25 mouse cellular contexts compared by ENCODE assay signal in the genomic region with DNA sequence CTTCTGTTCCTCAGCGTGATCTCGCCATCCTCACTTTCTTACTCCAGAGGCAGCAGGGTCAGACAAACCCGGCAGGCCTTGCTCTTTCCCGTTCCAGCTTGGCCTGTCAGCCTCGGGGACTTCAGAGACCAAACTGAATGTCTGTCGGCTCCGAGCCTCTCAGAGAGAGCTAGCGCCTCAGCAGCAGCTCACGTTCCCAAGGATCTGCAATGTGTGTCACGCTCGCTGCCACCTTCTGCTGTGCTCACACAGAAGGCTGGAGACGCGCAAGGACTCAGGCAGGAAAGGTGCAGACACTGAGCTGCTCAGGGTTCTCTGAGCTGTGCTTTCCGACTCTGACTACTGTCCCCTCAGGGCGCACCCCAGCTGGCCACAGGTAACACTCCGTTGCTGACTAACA. TPM values are rescaled to one million over a fixed set of nuclear protein-coding genes. Genes with fewer than 3 reads are reported as not detected.
A peak's percentile ranks its signal among the peaks of the same experiment; 100 is the strongest.
DNase-seq lines count a peak whose midpoint lies in the region; ATAC-seq lines count a peak whose summit lies in the region.
"Had no signal": no experiment of that assay in that cellular context is flagged by ENCODE, and none has a peak within 500 bp of the region (broad histone marks: within the 10 kb centered on the region; RNA-seq: fewer than 3 reads in every experiment).

No protein-coding gene starts in this region.

- WGBS in heart, embryonic 11.5 days (ENCODE audit: insufficient replicate concordance) = 88% methylated on average over 16 of the region's 16 CpGs

- H3K9me3 ChIP-seq in heart, embryonic 11.5 days (replicated peaks; ENCODE audit: control insufficient read depth, low read length) = no peaks in the 10 kb centered on the region
- H3K9me3 ChIP-seq: forebrain, embryonic 15.5 days; heart, embryonic 15.5 days; limb, embryonic 13.5 days; lung, embryonic 15.5 days; midbrain, embryonic 10.5 days; midbrain, embryonic 15.5 days; neural tube, embryonic 15.5 days had no signal

- H3K27me3 ChIP-seq in heart, embryonic 11.5 days (ENCODE audit: control insufficient read depth, insufficient read depth, low read length) = no peaks in the 10 kb centered on the region
- H3K27me3 ChIP-seq: forebrain, embryonic 15.5 days; heart, embryonic 15.5 days; limb, embryonic 13.5 days; lung, embryonic 15.5 days; midbrain, embryonic 15.5 days; neural tube, embryonic 15.5 days had no signal

- no peak overlapping the region for H3K9ac ChIP-seq in heart, embryonic 11.5 days (ENCODE audit: low read depth, low read length)
- H3K9ac ChIP-seq: forebrain, embryonic 15.5 days; heart, embryonic 15.5 days; limb, embryonic 13.5 days; lung, embryonic 15.5 days; midbrain, embryonic 15.5 days; neural tube, embryonic 15.5 days had no signal

- DNase-seq in heart, adult 11 months = peak; percentile 83
- DNase-seq in left cerebral cortex, adult 18-20 months (ENCODE audit: low spot score in 2 of 2) = peak; percentile 34 to 49
- no peak for DNase-seq in left cerebral cortex, adult 11 months (ENCODE audit: low spot score)
- DNase-seq in brain, adult 2 months (ENCODE audit: low read depth, low spot score) = peak; percentile 77
- DNase-seq in left cerebral cortex, postnatal 14 days (ENCODE audit: low spot score in 2 of 2) = peak; percentile 26 to 50
- no peak for DNase-seq in adrenal gland, postnatal 10 days
- DNase-seq: B cell, adult 2 months; cerebellum, adult 8-10 months; gastrocnemius, postnatal 36 days; kidney, adult 18-20 months; kidney, postnatal 10 days; spleen, adult 18-20 months; thymus, adult 18-20 months; thymus, postnatal 25 days had no signal

- H3K27ac ChIP-seq in heart, embryonic 11.5 days (ENCODE audit: low read depth, low read length) = no peak overlapping the region
- H3K27ac ChIP-seq: forebrain, embryonic 15.5 days; heart, embryonic 15.5 days; limb, embryonic 13.5 days; lung, embryonic 15.5 days; midbrain, embryonic 10.5 days; midbrain, embryonic 15.5 days; neural tube, embryonic 15.5 days; stomach, postnatal 0 days had no signal

- ATAC-seq in heart, embryonic 11.5 days (replicated peaks; ENCODE audit: insufficient number of reproducible peaks, low FRiP score, low TSS enrichment) = no peak
- ATAC-seq: forebrain, embryonic 15.5 days; hindbrain, embryonic 16.5 days; midbrain, embryonic 15.5 days had no signal

- no peak overlapping the region for H3K4me3 ChIP-seq in heart, embryonic 11.5 days (ENCODE audit: low read depth, low read length)
- H3K4me3 ChIP-seq: forebrain, embryonic 15.5 days; heart, embryonic 15.5 days; limb, embryonic 13.5 days; lung, embryonic 15.5 days; midbrain, embryonic 10.5 days; midbrain, embryonic 15.5 days; neural tube, embryonic 15.5 days had no signal

- intact Hi-C loops in left cerebral cortex, postnatal 14 days (cut with DNase I) = no loop called here

- H3K36me3 ChIP-seq in heart, embryonic 11.5 days (ENCODE audit: control insufficient read depth, insufficient read depth, low read length) = peaks cover 12% of the 10 kb centered on the region

- H3K4me2 ChIP-seq in heart, embryonic 11.5 days = no peak overlapping the region
- H3K4me2 ChIP-seq: forebrain, embryonic 15.5 days; heart, embryonic 15.5 days; limb, embryonic 13.5 days; liver, embryonic 11.5 days; lung, embryonic 15.5 days; midbrain, embryonic 15.5 days; neural tube, embryonic 15.5 days had no signal

- H3K4me1 ChIP-seq in heart, embryonic 11.5 days (ENCODE audit: control insufficient read depth, insufficient read depth, low read length) = no peaks in the 10 kb centered on the region
- H3K4me1 ChIP-seq: midbrain, embryonic 10.5 days had no signal

RNA-seq across cellular contexts. Expression of a gene that starts 7.2 kb away (rescaled TPM):
- 84.7 and 88.8 TPM in 2 replicates for polyA plus RNA-seq in heart, embryonic 11.5 days (2014; fragmentation: Nextera tagmentation; extraction: Ambion mirVana)
- total RNA-seq in left cerebral cortex, adult 18-20 months (2021) = 10 to 100 TPM; 76.5 to 80.3 TPM
- total RNA-seq in left cerebral cortex, postnatal 14 days (2021) = 10 to 100 TPM; 73.9 to 77.1 TPM
- 100 to 1,000 TPM; 154 TPM for total RNA-seq in adrenal gland, postnatal 10 days (2021)

Comparison
In these comparisons a context has a peak if more than half of its experiments do, and no peak if none do; other contexts are left out.
1. DNase-seq: peak in heart, adult 11 months (single experiment), left cerebral cortex, adult 18-20 months (2 of 2), brain, adult 2 months (single experiment) and left cerebral cortex, postnatal 14 days (2 of 2); none in left cerebral cortex, adult 11 months (single experiment) and adrenal gland, postnatal 10 days (single experiment).